Mouse (Mus musculus) MEL (cell line): ENCODE measurements around the gene Pgpep1.

ENCODE experiments used
- BHLHE40 ChIP-seq: IDR thresholded peaks from 2 replicates; pipeline ENCODE4 v1.6.1; 2012; ENCODE audit warnings: low read depth, mild to moderate bottlenecking, inconsistent platforms, low read length, improper control_type of control experiment, borderline replicate concordance
- CTCF ChIP-seq, 3 experiments: IDR thresholded peaks in 2 of 3; conservative IDR thresholded peaks in 1 of 3; 2 replicates each; pipeline ENCODE4 v1.5.1; 2011 to 2012; ENCODE audit warnings: low read length in 3 of 3, low read depth in 2 of 3, mild to moderate bottlenecking in 2 of 3, improper control_type of control experiment in 1 of 3, inconsistent platforms in 1 of 3, mixed read lengths in 1 of 3, moderate library complexity in 1 of 3; ENCODE audit not compliant: control insufficient read depth in 1 of 3, insufficient read depth in 1 of 3, poor library complexity in 1 of 3, severe bottlenecking in 1 of 3
- E2F4 ChIP-seq: IDR thresholded peaks from 2 replicates; pipeline ENCODE4 v1.6.1; 2011; ENCODE audit warnings: low read depth, low read length, improper control_type of control experiment, borderline replicate concordance
- EP300 ChIP-seq, 2 experiments: IDR thresholded peaks; 2 replicates each; pipeline ENCODE4 v1.6.1; 2011; ENCODE audit warnings: improper control_type of control experiment in 2 of 2, low read length in 2 of 2, low read depth in 1 of 2, mild to moderate bottlenecking in 1 of 2
- GABPA ChIP-seq: IDR thresholded peaks from 2 replicates; pipeline ENCODE4 v1.6.1; 2012; ENCODE audit warnings: low read depth, mild to moderate bottlenecking, inconsistent platforms, low read length, improper control_type of control experiment, moderate library complexity
- MAFK ChIP-seq: IDR thresholded peaks from 2 replicates; pipeline ENCODE4 v1.6.1; 2011; ENCODE audit warnings: low read depth, mild to moderate bottlenecking, low read length, improper control_type of control experiment, borderline replicate concordance
- MXI1 ChIP-seq: IDR thresholded peaks from 2 replicates; pipeline ENCODE4 v1.6.1; 2011; ENCODE audit warnings: mild to moderate bottlenecking, low read depth, low read length, improper control_type of control experiment
- NRF1 ChIP-seq: IDR thresholded peaks from 2 replicates; pipeline ENCODE4 v1.6.1; 2014; ENCODE audit warnings: low read depth, mild to moderate bottlenecking, inconsistent platforms, low read length, improper control_type of control experiment, moderate library complexity; ENCODE audit not compliant: poor library complexity, insufficient read depth, severe bottlenecking
- POLR2A ChIP-seq, 2 experiments: IDR thresholded peaks; 2 replicates each; pipeline ENCODE4 v1.6.1; 2011 to 2012; ENCODE audit warnings: low read length in 2 of 2, mild to moderate bottlenecking in 2 of 2, control low read depth in 1 of 2, improper control_type of control experiment in 1 of 2, low read depth in 1 of 2, moderate library complexity in 1 of 2; ENCODE audit not compliant: control insufficient read depth in 1 of 2, insufficient read depth in 1 of 2, poor library complexity in 1 of 2
- POLR2AphosphoS5 ChIP-seq: IDR thresholded peaks from 2 replicates; pipeline ENCODE4 v1.6.1; 2012; ENCODE audit warnings: low read depth, borderline replicate concordance, mild to moderate bottlenecking, inconsistent platforms, low read length, moderate library complexity, mixed read lengths
- TCF12 ChIP-seq: IDR thresholded peaks from 2 replicates; pipeline ENCODE4 v1.6.1; 2014; ENCODE audit warnings: low read depth, mild to moderate bottlenecking, inconsistent platforms, low read length, improper control_type of control experiment, moderate library complexity

DNA sequence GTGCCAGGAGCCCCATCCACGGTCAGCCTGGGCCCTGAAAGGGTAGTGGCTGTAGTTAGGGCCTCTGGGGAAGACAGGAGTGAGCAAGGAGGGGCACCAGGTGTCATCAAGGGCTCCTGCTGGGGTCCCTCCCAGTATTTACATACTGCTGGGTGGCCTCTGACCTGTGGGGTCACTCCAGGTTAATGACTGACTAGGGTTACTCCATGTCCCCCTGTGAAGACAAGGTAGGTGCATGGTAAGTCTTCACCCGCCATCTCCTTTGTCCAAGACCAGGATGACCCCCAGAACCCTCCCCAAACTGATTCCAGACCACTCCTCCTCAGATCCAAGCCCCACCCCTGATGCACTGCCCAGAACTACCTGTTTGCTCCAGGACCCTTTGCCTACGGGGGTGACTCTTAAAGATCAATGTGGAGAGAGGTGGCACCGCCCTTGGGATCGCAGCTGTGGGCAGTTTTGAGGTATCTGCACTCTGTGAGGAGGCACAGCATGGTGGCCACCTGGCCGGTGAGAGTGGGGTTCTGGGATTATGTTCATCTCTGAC, 27.8 kb downstream of the Pgpep1 start, which contains the start of gene Gdf15:
- TF ChIP-seq EP300 (IDR thresholded peaks at IDR 0.05; ENCODE audit: low read depth in 1 of 2, low read length in 2 of 2) (no peak), E2F4 (no peak), CTCF (IDR thresholded peaks at IDR 0.05 in 2 of 3, conservative IDR thresholded peaks at IDR 0.05 in 1 of 3; ENCODE audit: control insufficient read depth in 1 of 3, insufficient read depth in 1 of 3, low read depth in 2 of 3, low read length in 3 of 3, poor library complexity in 1 of 3, severe bottlenecking in 1 of 3) (no peak), BHLHE40 (no peak), GABPA (no peak), TCF12 (no peak), MAFK (no peak), MXI1 (no peak), POLR2A (IDR thresholded peaks at IDR 0.05; ENCODE audit: control insufficient read depth in 1 of 2, insufficient read depth in 1 of 2, low read depth in 1 of 2, low read length in 2 of 2, poor library complexity in 1 of 2) (no peak), POLR2AphosphoS5 (no peak), NRF1 (no peak)
